Mouse (Mus musculus) right cerebral cortex, postnatal 4 days (tissue): ENCODE results near the gene Prm2.

Experiments used
- DNase-seq: peaks from one replicate; pipeline ENCODE4 v3.0.0-alpha.2; 2022

Gene Prm2

GRCm38 (mm10) chr16:10773543-10773942 lies 22.4 kb downstream of the Prm2 start:
- DNase-seq, result no peak

GRCm38 (mm10) chr16:10771769-10772510 lies 24.0 kb downstream of the Prm2 start:
- no peak for DNase-seq

- no peak for DNase-seq
Observed at GRCm38 (mm10) chr16:10770531-10771325, 25.2 kb downstream of the Prm2 start.

GRCm38 (mm10) chr16:10769661-10770060 lies 26.3 kb downstream of the Prm2 start:
- DNase-seq, result no peak

GRCm38 (mm10) chr16:10768821-10769220 lies 27.1 kb downstream of the Prm2 start:
- DNase-seq, result no peak

- DNase-seq, result peak; percentile 52
Observed at GRCm38 (mm10) chr16:10767158-10767557, 28.8 kb downstream of the Prm2 start.

GRCm38 (mm10) chr16:10764323-10764722 lies 31.6 kb downstream of the Prm2 start:
- DNase-seq, result no peak

GRCm38 (mm10) chr16:10763540-10764264 lies 32.2 kb downstream of the Prm2 start:
- no peak for DNase-seq

GRCm38 (mm10) chr16:10762569-10763180 lies 33.3 kb downstream of the Prm2 start:
- DNase-seq, result no peak

GRCm38 (mm10) chr16:10761182-10761581 lies 34.8 kb downstream of the Prm2 start:
- DNase-seq, result no peak

GRCm38 (mm10) chr16:10756168-10756567 lies 39.8 kb downstream of the Prm2 start:
- DNase-seq, result no peak

GRCm38 (mm10) chr16:10754521-10755296 lies 41.2 kb downstream of the Prm2 start:
- no peak for DNase-seq

GRCm38 (mm10) chr16:10749824-10750223 lies 46.1 kb downstream of the Prm2 start:
- DNase-seq, result peak; percentile 53

- DNase-seq, result no peak
Observed at GRCm38 (mm10) chr16:10749226-10749625, 46.7 kb downstream of the Prm2 start.
